Mouse (Mus musculus): ENCODE data around the gene Nup210. TPM values are rescaled to one million over a fixed set of nuclear protein-coding genes. Genes with fewer than 3 reads are reported as not detected.

Gene Nup210
- polyA plus RNA-seq, 1 experiment from 2014 or later = 2.8 TPM

- Histone ChIP-seq H3K27ac (ENCODE audit: low read depth, low read length) (no peak overlapping the region), H3K9me3 (ENCODE audit: control insufficient read depth) (no peaks in the 10 kb centered on the region), H3K27me3 (replicated peaks; ENCODE audit: control insufficient read depth, insufficient read depth, low read length) (no peaks in the 10 kb centered on the region), H3K9ac (ENCODE audit: low read depth, low read length) (no peak overlapping the region), H3K4me1 (replicated peaks; ENCODE audit: control insufficient read depth, insufficient read depth, low read length) (0 out of 2 replicates have a peak, but pooled peaks cover 3% of the 10 kb centered on the region), H3K4me3 (ENCODE audit: low read depth, low read length) (no peak overlapping the region), H3K36me3 (ENCODE audit: control insufficient read depth, insufficient read depth) (no peaks in the 10 kb centered on the region), H3K4me2 (replicated peaks; ENCODE audit: low read depth) (no peak overlapping the region)
- no peak for TF ChIP-seq CTCF (IDR thresholded peaks at IDR 0.05; ENCODE audit: low read depth)
- ATAC-seq = no peak
Observed at GRCm38 (mm10) chr6:91118526-91118925, 1.9 kb upstream of the Nup210 start.

DNA sequence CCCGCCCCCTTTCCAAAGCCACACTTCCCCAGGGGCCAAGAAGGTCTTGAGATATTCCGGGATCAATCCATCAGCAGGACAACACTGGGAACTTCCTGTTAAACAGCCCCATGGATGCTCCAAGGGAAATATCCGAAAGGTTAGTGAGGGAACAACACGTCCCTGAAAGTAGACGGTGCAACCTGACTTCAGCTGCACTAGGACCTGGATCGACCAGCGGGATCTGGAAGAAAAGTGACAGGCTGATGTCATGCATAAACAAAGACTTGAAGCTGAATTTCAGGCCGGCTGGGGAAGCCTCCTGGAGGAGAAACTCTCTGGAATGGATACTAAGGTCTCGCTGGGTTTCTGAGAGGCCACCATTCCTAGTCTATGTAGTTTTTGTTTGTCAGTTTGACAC is 520 bp upstream of the Nup210 start:
- Histone ChIP-seq H3K27me3 (replicated peaks; ENCODE audit: control insufficient read depth, insufficient read depth, low read length) (no peaks in the 10 kb centered on the region), H3K4me2 (replicated peaks; ENCODE audit: low read depth) (peak overlapping the region; percentile 99), H3K9me3 (ENCODE audit: control insufficient read depth) (no peaks in the 10 kb centered on the region), H3K36me3 (ENCODE audit: control insufficient read depth, insufficient read depth) (no peaks in the 10 kb centered on the region), H3K4me1 (replicated peaks; ENCODE audit: control insufficient read depth, insufficient read depth, low read length) (0 out of 2 replicates have a peak, but pooled peaks cover 3% of the 10 kb centered on the region), H3K9ac (ENCODE audit: low read depth, low read length) (0 out of 2 replicates have a peak overlapping the region, but pooled peaks have one; percentile 57), H3K4me3 (ENCODE audit: low read depth, low read length) (peak overlapping the region; percentile 59), H3K27ac (ENCODE audit: low read depth, low read length) (no peak overlapping the region)
- TF ChIP-seq CTCF (IDR thresholded peaks at IDR 0.05; ENCODE audit: low read depth) = no peak
- peak; percentile 44 for ATAC-seq
- 2% methylated on average over 9 of the region's 9 CpGs for WGBS

DNA sequence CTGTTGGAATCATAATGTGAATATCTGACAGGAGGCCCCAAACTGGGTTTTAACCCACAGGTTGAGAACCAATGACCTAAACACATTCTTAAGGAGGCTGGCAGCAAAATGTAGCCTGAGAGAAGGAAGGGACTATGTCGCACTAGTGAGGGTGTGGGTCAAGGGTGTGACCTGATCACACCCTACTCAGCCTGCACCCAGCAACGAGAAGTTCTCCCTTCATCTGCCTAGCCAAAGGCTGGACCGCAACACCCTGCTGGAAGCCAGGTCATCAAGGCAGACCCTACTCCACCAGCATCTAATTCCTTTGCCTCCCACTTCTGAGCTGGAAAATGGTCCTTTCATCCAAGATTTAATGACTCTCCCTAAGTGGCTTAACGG is 776 bp downstream of the Nup210 start:
- H3K4me3 ChIP-seq (ENCODE audit: low read depth, low read length) = peak overlapping the region; percentile 59
- WGBS = 28% methylated on average over 4 of the region's 4 CpGs
- no peak overlapping the region for H3K9ac ChIP-seq (ENCODE audit: low read depth, low read length)
- no peak for ATAC-seq
- no peaks in the 10 kb centered on the region for H3K36me3 ChIP-seq (ENCODE audit: control insufficient read depth, insufficient read depth)
- TF ChIP-seq CTCF (IDR thresholded peaks at IDR 0.05; ENCODE audit: low read depth) = no peak
- peak overlapping the region; percentile 99 for H3K4me2 ChIP-seq (replicated peaks; ENCODE audit: low read depth)
- H3K9me3 ChIP-seq (ENCODE audit: control insufficient read depth) = no peaks in the 10 kb centered on the region
- H3K27me3 ChIP-seq (replicated peaks; ENCODE audit: control insufficient read depth, insufficient read depth, low read length) = no peaks in the 10 kb centered on the region
- H3K27ac ChIP-seq (ENCODE audit: low read depth, low read length) = no peak overlapping the region
- H3K4me1 ChIP-seq (replicated peaks; ENCODE audit: control insufficient read depth, insufficient read depth, low read length) = 0 out of 2 replicates have a peak, but pooled peaks cover 3% of the 10 kb centered on the region

DNA sequence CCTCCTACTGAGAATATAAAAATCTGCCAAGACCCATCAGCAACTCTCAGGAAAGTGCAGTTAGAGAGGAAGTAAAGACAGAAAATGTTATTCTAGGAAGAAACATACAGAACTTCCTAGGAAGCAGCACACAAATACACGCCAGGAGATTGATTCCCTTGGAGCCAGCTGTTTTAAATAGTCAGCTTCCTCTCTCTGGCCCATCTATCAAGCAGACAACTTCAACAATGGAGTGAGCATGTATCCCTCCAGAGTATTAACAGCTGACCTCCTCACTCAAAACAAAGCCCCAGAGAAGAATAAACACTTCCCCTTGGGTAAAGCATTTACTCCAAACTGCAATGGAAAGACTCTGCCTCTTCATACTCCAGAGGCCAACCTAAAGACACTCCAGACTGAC is 1.5 kb downstream of the Nup210 start:
- Histone ChIP-seq H3K9me3 (ENCODE audit: control insufficient read depth) (no peaks in the 10 kb centered on the region), H3K27me3 (replicated peaks; ENCODE audit: control insufficient read depth, insufficient read depth, low read length) (no peaks in the 10 kb centered on the region), H3K27ac (ENCODE audit: low read depth, low read length) (no peak overlapping the region), H3K9ac (ENCODE audit: low read depth, low read length) (no peak overlapping the region), H3K4me3 (ENCODE audit: low read depth, low read length) (no peak overlapping the region), H3K36me3 (ENCODE audit: control insufficient read depth, insufficient read depth) (no peaks in the 10 kb centered on the region), H3K4me1 (replicated peaks; ENCODE audit: control insufficient read depth, insufficient read depth, low read length) (0 out of 2 replicates have a peak, but pooled peaks cover 3% of the 10 kb centered on the region), H3K4me2 (replicated peaks; ENCODE audit: low read depth) (0 out of 2 replicates have a peak overlapping the region, but pooled peaks have one; percentile 21)
- no peak for ATAC-seq
- TF ChIP-seq CTCF (IDR thresholded peaks at IDR 0.05; ENCODE audit: low read depth) = no peak
- WGBS = 50% methylated on average over 1 of the region's 1 CpGs

GRCm38 (mm10) chr6:91114716-91115115 is 1.9 kb downstream of the Nup210 start:
- no peaks in the 10 kb centered on the region for H3K27me3 ChIP-seq (replicated peaks; ENCODE audit: control insufficient read depth, insufficient read depth, low read length)
- 0 out of 2 replicates have a peak, but pooled peaks cover 3% of the 10 kb centered on the region for H3K4me1 ChIP-seq (replicated peaks; ENCODE audit: control insufficient read depth, insufficient read depth, low read length)
- no peak for ATAC-seq
- H3K36me3 ChIP-seq (ENCODE audit: control insufficient read depth, insufficient read depth) = no peaks in the 10 kb centered on the region
- H3K9ac ChIP-seq (ENCODE audit: low read depth, low read length) = no peak overlapping the region
- no peak overlapping the region for H3K4me2 ChIP-seq (replicated peaks; ENCODE audit: low read depth)
- no peak overlapping the region for H3K4me3 ChIP-seq (ENCODE audit: low read depth, low read length)
- no peak overlapping the region for H3K27ac ChIP-seq (ENCODE audit: low read depth, low read length)
- WGBS = 55% methylated on average over 2 of the region's 2 CpGs
- TF ChIP-seq CTCF (IDR thresholded peaks at IDR 0.05; ENCODE audit: low read depth) = no peak
- H3K9me3 ChIP-seq (ENCODE audit: control insufficient read depth) = no peaks in the 10 kb centered on the region

GRCm38 (mm10) chr6:91111954-91112252 is 4.7 kb downstream of the Nup210 start:
- TF ChIP-seq CTCF (IDR thresholded peaks at IDR 0.05; ENCODE audit: low read depth) = no peak
- ATAC-seq = no peak
- no peak overlapping the region for H3K4me2 ChIP-seq (replicated peaks; ENCODE audit: low read depth)

More at GRCm38 (mm10) chr6:91111954-91112252, 4.7 kb downstream of the Nup210 start:
- no peaks in the 10 kb centered on the region for H3K36me3 ChIP-seq (ENCODE audit: control insufficient read depth, insufficient read depth)
- WGBS = 79% methylated on average over 3 of the region's 3 CpGs
- no peak overlapping the region for H3K9ac ChIP-seq (ENCODE audit: low read depth, low read length)
- no peaks in the 10 kb centered on the region for H3K27me3 ChIP-seq (replicated peaks; ENCODE audit: control insufficient read depth, insufficient read depth, low read length)
- H3K4me1 ChIP-seq (replicated peaks; ENCODE audit: control insufficient read depth, insufficient read depth, low read length) = 0 out of 2 replicates have a peak, but pooled peaks cover 3% of the 10 kb centered on the region
- no peak overlapping the region for H3K27ac ChIP-seq (ENCODE audit: low read depth, low read length)
- no peak overlapping the region for H3K4me3 ChIP-seq (ENCODE audit: low read depth, low read length)
- H3K9me3 ChIP-seq (ENCODE audit: control insufficient read depth) = no peaks in the 10 kb centered on the region

All from intestine, postnatal 0 days (tissue).